Mouse (Mus musculus) embryo, embryonic 11.5 days (tissue): ENCODE measurements around the gene Itga2.

Experiments
- DNase-seq: peaks from one replicate; pipeline ENCODE4 v3.0.0-alpha.2; 2012; ENCODE audit warnings: low read depth, low spot score

Itga2 gene

GRCm38 (mm10) chr13:114931775-114932294 is at the start of gene Itga2:
Gene Itga2, minus strand, starts transcription at chr13:114932100.
- DNase-seq = peak; percentile 20

DNA sequence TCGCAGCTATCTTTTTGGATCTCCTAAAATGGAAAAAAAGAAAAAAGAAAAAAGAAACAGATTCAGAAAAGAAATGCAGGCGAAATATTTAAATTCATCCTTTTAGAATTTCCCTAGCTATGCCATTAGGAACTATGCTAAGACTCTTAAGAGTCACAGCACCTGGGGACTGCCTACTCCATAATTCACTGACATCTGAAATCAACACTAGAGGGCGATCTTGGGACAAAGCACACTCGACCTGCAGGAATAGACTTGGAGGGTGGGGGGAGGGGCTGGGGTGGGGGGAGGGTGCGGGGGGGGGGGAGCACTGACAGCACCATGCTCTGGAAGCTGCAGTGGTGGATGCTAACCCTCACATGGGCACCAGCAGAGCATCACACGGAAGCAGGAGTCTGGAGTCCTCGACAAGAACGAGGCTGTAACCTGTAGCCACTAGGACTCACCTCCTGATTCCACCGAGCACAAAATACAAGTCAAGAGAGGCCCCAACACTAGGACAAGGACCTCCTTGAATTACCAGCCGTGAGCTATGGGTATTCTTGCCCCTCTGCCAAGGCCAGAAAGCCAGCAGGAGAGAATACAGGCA is 49.0 kb upstream of the Itga2 start:
- no peak for DNase-seq

GRCm38 (mm10) chr13:114974484-114975042 is 42.7 kb upstream of the Itga2 start:
- DNase-seq = no peak

DNA sequence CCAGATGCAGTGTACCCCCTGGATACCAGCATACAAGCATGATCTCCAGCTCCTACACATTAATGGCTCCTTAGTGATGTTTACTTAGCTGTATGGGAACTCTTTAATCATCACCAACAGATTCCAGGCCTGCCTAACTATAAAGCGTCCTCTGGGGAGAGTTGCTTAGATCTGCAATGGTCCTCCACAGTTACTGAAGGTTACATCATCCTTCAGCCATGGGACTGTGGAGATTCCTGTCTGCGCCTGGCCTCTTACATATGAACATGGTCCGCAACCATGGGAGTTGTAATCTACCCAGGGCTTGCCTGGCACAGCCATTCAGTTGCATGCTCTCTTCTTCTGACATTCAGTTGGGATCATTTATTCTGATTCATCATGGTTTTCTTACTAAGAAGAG is 40.0 kb upstream of the Itga2 start:
- DNase-seq = no peak

DNA sequence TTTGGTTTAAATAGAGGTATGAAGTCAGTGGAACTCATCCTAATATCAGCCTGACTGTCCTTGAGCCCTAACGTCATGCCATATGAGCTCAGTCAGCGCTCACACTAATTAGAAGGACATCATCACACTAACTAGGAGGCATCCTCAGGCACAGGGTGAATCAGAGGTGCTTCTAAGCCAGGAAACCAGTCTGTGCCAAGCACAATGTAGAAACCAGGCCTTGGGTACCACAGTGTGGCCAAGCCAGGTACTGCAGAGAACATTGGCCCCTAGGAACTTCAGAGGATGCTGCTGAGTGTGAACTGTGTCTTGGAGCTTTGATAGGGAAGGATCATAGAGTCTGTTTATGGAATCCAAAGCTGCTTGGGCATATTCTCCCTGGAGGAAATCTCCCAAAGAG is 32.3 kb upstream of the Itga2 start:
- peak; percentile 52 for DNase-seq

DNA sequence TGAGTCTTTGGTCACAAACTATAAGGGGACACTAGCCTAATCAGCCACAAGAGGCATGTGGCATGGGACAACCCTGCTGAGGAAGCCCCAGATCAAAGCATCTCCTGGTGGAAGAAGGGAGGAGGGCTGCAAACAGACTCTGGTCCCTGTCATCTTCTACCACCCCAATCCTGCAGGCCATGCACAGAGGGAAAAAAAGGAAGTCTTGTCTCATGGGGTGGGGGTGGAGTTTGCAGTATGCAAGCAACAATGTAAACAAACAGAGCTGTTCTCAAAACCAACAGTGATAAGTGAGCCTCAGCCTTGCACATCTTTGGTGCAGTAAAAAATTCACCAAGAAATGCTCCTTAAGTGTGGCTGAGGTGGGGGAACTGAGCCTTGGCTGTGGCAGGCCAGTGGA is 22.6 kb upstream of the Itga2 start:
- no peak for DNase-seq

GRCm38 (mm10) chr13:114933541-114933940 is 1.6 kb upstream of the Itga2 start:
- DNase-seq = no peak

DNA sequence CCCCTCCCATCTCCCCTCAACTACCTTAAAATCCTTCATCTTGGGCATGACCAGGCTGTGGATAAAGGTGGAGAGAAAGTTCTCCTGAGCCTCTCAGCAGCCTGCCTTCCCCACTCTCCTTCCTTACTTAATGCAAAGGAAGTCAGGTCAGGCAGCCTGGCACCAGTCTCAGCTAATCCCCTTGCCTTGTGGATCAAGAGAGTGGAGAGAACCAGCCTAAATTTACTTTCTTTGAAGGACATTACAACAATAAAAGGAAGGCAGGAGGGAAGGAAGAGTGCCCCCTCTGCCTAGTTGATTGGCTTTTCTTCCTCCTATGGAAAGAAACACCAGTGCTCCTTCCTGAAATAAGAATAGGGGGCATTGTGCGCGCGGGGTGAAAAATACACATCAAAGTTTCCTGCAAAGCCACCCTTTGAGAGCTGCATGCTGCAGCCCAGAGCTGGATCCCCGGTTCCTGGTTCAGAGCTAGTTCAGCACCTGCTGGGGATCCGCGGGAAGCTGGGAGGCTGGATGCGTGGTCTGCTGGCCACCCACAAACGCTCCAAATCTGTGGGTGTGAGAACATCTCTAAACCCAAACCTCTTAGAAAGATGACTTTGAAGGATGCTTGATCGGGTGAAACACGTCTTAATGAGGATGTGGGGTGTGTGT is 777 bp downstream of the Itga2 start:
- peak; percentile 9 for DNase-seq

- no peak for DNase-seq
These were observed 7.1 kb downstream of the Itga2 start for GRCm38 (mm10) chr13:114924785-114925184.

DNA sequence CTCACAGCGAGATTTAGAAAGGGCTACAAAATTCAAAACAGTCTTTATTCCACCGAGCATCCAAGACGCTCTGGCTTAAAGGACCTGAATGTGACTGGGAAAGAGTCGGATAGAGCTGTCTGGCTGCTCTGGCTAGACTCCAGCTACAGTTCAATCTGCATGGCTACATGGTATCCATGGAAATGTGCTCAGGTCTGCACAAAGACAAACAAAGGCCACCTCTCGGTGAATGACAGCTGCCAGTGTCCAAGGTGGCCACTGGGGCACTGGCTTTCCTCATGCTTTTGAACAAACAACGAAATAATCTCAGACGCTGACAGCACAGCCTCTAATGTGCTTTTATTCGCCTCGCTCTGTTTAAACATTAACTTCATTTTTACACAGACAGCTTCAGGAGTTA is 8.6 kb downstream of the Itga2 start:
- peak; percentile 9 for DNase-seq

- DNase-seq = no peak
These were observed 16.1 kb downstream of the Itga2 start for GRCm38 (mm10) chr13:114915767-114916166.

DNA sequence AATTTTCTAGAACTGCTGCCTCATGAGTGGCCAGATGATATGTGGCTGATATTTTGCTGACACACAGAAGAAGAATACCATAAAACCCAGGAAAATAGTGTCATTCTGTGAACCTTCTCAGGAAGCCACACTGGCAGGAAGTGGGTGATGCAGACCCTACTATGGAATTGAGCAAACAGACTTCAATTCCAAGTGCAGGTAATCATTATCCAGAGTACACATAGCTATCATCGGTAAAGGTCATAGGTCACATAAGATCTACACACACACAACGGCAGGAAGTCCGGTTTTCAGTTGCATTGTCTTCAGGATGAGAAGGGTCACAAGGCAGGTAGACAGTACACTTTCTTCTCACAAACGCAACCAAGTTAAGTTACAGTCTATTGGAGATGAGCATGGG is 16.9 kb downstream of the Itga2 start:
- DNase-seq = no peak

DNA sequence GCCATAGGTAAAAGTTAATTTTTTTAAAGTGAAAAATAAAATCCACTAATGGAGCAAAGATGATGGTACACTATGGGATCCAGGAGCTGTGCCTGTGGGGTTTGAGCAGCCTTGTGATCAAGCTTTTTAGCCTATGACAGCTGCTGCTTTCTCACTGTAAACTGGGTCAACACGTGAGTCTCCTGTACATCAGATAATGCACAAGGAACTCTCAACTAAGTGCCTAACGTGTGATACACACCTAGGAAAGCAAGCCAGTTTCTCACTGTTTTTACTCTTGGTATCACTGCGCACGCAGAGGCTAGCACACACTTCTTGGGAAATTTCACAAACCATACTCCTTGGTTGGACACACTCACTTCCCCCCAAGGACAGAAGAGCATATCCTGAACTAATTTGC is 17.3 kb downstream of the Itga2 start:
- DNase-seq = no peak

DNA sequence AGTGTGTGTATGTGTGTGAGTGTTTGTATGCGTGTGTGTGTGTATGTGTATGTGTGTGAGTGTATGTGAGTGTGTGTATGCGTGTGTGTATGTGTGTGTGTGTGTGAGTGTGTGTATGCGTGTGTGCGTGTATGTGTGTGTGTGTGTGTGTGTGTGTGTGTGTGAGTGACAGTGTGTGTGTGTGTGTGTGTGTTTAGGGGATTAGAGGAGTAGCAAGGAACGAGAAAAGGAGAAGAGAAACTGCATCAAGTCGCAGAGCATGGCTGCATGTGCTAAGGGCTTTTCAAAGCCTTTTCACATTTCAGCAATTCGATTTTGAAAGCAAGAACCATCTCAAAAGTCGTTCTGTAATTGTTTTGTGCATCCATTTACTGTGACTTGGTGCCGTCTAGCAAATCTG is 21.3 kb downstream of the Itga2 start:
- no peak for DNase-seq

- no peak for DNase-seq
These were observed 22.4 kb downstream of the Itga2 start for GRCm38 (mm10) chr13:114909514-114909913.

GRCm38 (mm10) chr13:114907876-114908275 is 24.0 kb downstream of the Itga2 start:
- no peak for DNase-seq

- DNase-seq = peak; percentile 7
These were observed 35.0 kb downstream of the Itga2 start for GRCm38 (mm10) chr13:114896751-114897386.

DNA sequence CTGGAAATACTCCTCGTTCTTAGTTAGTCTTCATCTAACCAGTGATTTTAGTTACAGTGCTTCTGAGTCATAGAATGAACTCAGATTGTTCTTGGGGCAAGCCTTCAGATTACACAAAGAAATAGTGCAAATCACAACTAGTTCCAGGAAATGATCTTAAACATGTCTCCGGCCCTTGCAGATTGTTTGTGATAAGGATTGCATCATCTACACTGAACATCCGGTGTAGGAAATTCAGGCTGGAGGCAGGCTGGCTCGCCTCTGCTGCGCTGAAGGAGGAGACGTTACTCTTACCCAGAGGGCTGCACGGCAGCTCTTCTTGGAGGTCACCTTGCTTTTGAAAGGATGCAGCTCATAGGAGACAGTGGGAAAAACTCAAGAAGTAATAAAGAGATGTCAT is 36.0 kb downstream of the Itga2 start:
- no peak for DNase-seq

- no peak for DNase-seq
These were observed 37.2 kb downstream of the Itga2 start for GRCm38 (mm10) chr13:114894718-114895117.

GRCm38 (mm10) chr13:114891655-114892054 is 40.2 kb downstream of the Itga2 start:
- DNase-seq = no peak

GRCm38 (mm10) chr13:114887695-114888094 is 44.2 kb downstream of the Itga2 start:
- DNase-seq = no peak

DNA sequence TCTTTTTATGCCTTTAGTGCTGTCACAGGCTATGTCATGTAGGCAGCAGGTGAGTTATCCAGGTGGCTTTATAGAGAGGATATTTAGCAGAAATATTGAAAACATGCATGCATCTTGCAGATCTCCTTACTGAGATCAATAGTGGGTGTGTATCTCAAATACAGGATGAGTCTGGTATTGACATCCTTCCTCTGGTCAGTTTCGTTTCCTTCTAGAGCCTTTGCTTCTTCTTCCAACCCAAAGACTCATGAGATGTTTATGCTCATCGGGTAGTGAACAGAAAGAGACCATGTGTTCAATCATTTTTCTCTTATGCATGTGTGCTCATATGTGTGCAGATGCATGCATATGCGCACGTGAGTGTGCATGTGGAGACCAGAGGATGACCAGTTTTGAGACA is 44.6 kb downstream of the Itga2 start:
- DNase-seq = no peak

DNA sequence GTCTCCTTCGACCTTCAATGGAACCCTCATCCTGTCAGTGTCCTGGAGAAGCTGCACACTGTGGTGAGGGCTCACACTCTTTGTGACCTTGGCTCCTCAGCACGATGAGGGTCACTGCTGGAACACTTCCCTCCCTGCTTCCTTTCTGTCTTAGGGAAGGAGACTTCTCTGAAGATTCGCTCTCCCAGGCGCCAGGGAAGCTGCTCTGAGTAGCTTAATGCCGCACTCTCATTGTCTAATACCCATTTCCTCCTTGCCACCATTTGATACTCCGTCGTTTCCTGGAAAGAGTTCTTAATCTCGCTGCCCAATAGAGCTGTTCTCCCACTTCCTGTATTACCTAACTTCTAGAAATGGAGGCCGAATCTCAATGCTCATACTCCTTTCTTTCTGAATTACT is 46.7 kb downstream of the Itga2 start:
- no peak for DNase-seq
